Mouse (Mus musculus) intestine, embryonic 16.5 days (tissue): Measurements from ENCODE around the gene Acaca. TPM values are rescaled to one million over a fixed set of nuclear protein-coding genes. Genes with fewer than 3 reads are reported as not detected.
A peak's percentile ranks its signal among the peaks of the same experiment; 100 is the strongest.

Experiments used
- ATAC-seq: fragments of 200-750 bp; cut with Nextera tagmentation; 2 replicates; pipeline ENCODE4 v1.8.0; 2017; ENCODE audit warnings: moderate TSS enrichment, moderate library complexity
- H3K27ac ChIP-seq: fragments of 300-500 bp; sonication (generic); 2 replicates; pipeline ENCODE4 v1.5.1; 2014; ENCODE audit warnings: mild to moderate bottlenecking, low read length
- H3K27me3 ChIP-seq: fragments of 300-500 bp; sonication (generic); replicated peaks from 2 replicates; pipeline ENCODE4 v1.6.1; 2014; ENCODE audit warnings: low read length, control low read depth, mixed read lengths; ENCODE audit not compliant: control insufficient read depth, insufficient read depth
- H3K36me3 ChIP-seq: fragments of 300-500 bp; sonication (generic); 2 replicates; pipeline ENCODE4 v1.6.1; 2014; ENCODE audit warnings: low read length, control low read depth; ENCODE audit not compliant: control insufficient read depth, insufficient read depth
- H3K4me1 ChIP-seq: fragments of 300-500 bp; sonication (generic); 2 replicates; pipeline ENCODE4 v1.6.1; 2014; ENCODE audit warnings: low read length, control low read depth, mixed read lengths; ENCODE audit not compliant: control insufficient read depth, insufficient read depth
- H3K4me2 ChIP-seq: fragments of 300-500 bp; sonication (generic); 2 replicates; pipeline ENCODE4 v1.6.1; 2014; ENCODE audit warnings: low read depth, low read length, control low read depth
- H3K4me3 ChIP-seq: fragments of 300-500 bp; sonication (generic); 2 replicates; pipeline ENCODE4 v1.5.1; 2014; ENCODE audit warnings: mild to moderate bottlenecking, low read length
- H3K9ac ChIP-seq: fragments of 300-500 bp; sonication (generic); 2 replicates; pipeline ENCODE4 v1.6.1; 2014; ENCODE audit warnings: low read depth, low read length
- H3K9me3 ChIP-seq: fragments of 300-500 bp; sonication (generic); 2 replicates; pipeline ENCODE4 v1.6.1; 2016; ENCODE audit warnings: low read length, control low read depth; ENCODE audit not compliant: control insufficient read depth
- WGBS: fragments of 180-500 bp; shearing (Covaris S2); extraction: QIAGEN DNeasy Blood & Tissue Kit; methylation state at CpG from one replicate; pipeline ENCODE4 v1.1.7; 2014; 5-methylcytosine and 5-hydroxymethylcytosine counted together
- polyA plus RNA-seq: library from polyadenylated mRNA; unstranded; fragments of >200 nt; fragmentation: Nextera tagmentation; extraction: Ambion mirVana; gene quantifications from 2 replicates; pipeline ENCODE4 v1.2.1, GENCODE M21; 2015

The Acaca gene
- polyA plus RNA-seq, 1 experiment from 2014 or later = 8.3 TPM

GRCm38 (mm10) chr11:84107137-84107536 is 22.3 kb upstream of the Acaca start:
- Histone ChIP-seq H3K36me3 (peaks cover 4% of the 10 kb centered on the region; the same call in 1 of the 2 replicates), H3K9me3 (no peaks in the 10 kb centered on the region), H3K4me1 (no peaks in the 10 kb centered on the region), H3K27ac (no peak overlapping the region), H3K27me3 (no peaks in the 10 kb centered on the region), H3K4me2 (no peak overlapping the region), H3K9ac (no peak overlapping the region), H3K4me3 (no peak overlapping the region)
- WGBS = 70% methylated on average over 2 of the region's 2 CpGs
- ATAC-seq = no peak

- Histone ChIP-seq H3K4me2 (no peak overlapping the region), H3K4me3 (no peak overlapping the region), H3K9me3 (no peaks in the 10 kb centered on the region), H3K27ac (no peak overlapping the region), H3K27me3 (no peaks in the 10 kb centered on the region), H3K9ac (no peak overlapping the region), H3K4me1 (no peaks in the 10 kb centered on the region), H3K36me3 (peaks cover 5% of the 10 kb centered on the region; the same call in 1 of the 2 replicates)
- ATAC-seq = no peak
- WGBS = 91% methylated on average over 5 of the region's 5 CpGs
These were observed 15.8 kb upstream of the Acaca start for GRCm38 (mm10) chr11:84113623-84114022.

GRCm38 (mm10) chr11:84115646-84116045 is 13.8 kb upstream of the Acaca start:
- peaks cover 10% of the 10 kb centered on the region for H3K36me3 ChIP-seq
- WGBS = 78% methylated on average over 9 of the region's 9 CpGs
- no peaks in the 10 kb centered on the region for H3K27me3 ChIP-seq
- H3K4me3 ChIP-seq = no peak overlapping the region
- H3K9me3 ChIP-seq = no peaks in the 10 kb centered on the region
- no peak for ATAC-seq
- H3K4me1 ChIP-seq = no peaks in the 10 kb centered on the region
- H3K4me2 ChIP-seq = no peak overlapping the region
- no peak overlapping the region for H3K27ac ChIP-seq
- H3K9ac ChIP-seq = no peak overlapping the region

- 64% methylated on average over 2 of the region's 2 CpGs for WGBS
- Histone ChIP-seq H3K4me2 (no peak overlapping the region), H3K27ac (no peak overlapping the region), H3K4me3 (no peak overlapping the region), H3K9me3 (no peaks in the 10 kb centered on the region), H3K4me1 (no peaks in the 10 kb centered on the region), H3K9ac (no peak overlapping the region), H3K36me3 (peaks cover 15% of the 10 kb centered on the region), H3K27me3 (no peaks in the 10 kb centered on the region)
- no peak for ATAC-seq
These were observed 13.3 kb upstream of the Acaca start for GRCm38 (mm10) chr11:84116221-84116620.

GRCm38 (mm10) chr11:84117431-84117830 is 12.0 kb upstream of the Acaca start:
- H3K4me1 ChIP-seq = no peaks in the 10 kb centered on the region
- no peak overlapping the region for H3K4me3 ChIP-seq
- H3K27ac ChIP-seq = no peak overlapping the region
- H3K9ac ChIP-seq = no peak overlapping the region
- no peak overlapping the region for H3K4me2 ChIP-seq
- ATAC-seq = no peak
- peaks cover 18% of the 10 kb centered on the region for H3K36me3 ChIP-seq
- H3K27me3 ChIP-seq = no peaks in the 10 kb centered on the region
- no peaks in the 10 kb centered on the region for H3K9me3 ChIP-seq
- WGBS = 86% methylated on average over 4 of the region's 4 CpGs

- H3K36me3 ChIP-seq = peaks cover 19% of the 10 kb centered on the region
- ATAC-seq = no peak
- H3K9me3 ChIP-seq = no peaks in the 10 kb centered on the region
- H3K4me1 ChIP-seq = no peaks in the 10 kb centered on the region
- no peaks in the 10 kb centered on the region for H3K27me3 ChIP-seq
- H3K4me2 ChIP-seq = no peak overlapping the region
- WGBS = 73% methylated on average over 12 of the region's 12 CpGs
- H3K9ac ChIP-seq = no peak overlapping the region
- H3K4me3 ChIP-seq = no peak overlapping the region
- no peak overlapping the region for H3K27ac ChIP-seq
These were observed 8.2 kb upstream of the Acaca start for GRCm38 (mm10) chr11:84121051-84121956.

GRCm38 (mm10) chr11:84127977-84128376 is 1.5 kb upstream of the Acaca start:
- Histone ChIP-seq H3K36me3 (0 out of 2 replicates have a peak, but pooled peaks cover 6% of the 10 kb centered on the region), H3K4me1 (0 out of 2 replicates have a peak, but pooled peaks cover 4% of the 10 kb centered on the region), H3K27ac (no peak overlapping the region), H3K9ac (no peak overlapping the region), H3K4me3 (no peak overlapping the region), H3K27me3 (no peaks in the 10 kb centered on the region), H3K4me2 (no peak overlapping the region), H3K9me3 (no peaks in the 10 kb centered on the region)
- ATAC-seq = no peak
- 74% methylated on average over 4 of the region's 4 CpGs for WGBS

GRCm38 (mm10) chr11:84129799-84130185 is 320 bp downstream of the Acaca start:
- H3K9me3 ChIP-seq = no peaks in the 10 kb centered on the region
- peak overlapping the region; percentile 83 for H3K4me3 ChIP-seq
- H3K36me3 ChIP-seq = 0 out of 2 replicates have a peak, but pooled peaks cover 2% of the 10 kb centered on the region
- no peaks in the 10 kb centered on the region for H3K27me3 ChIP-seq
- H3K4me1 ChIP-seq = 0 out of 2 replicates have a peak, but pooled peaks cover 4% of the 10 kb centered on the region
- peak; percentile 32 for ATAC-seq
- WGBS = 5% methylated on average over 11 of the region's 11 CpGs
- H3K27ac ChIP-seq = no peak overlapping the region
- H3K9ac ChIP-seq = peak overlapping the region; percentile 91
- peak overlapping the region; percentile 86 for H3K4me2 ChIP-seq

GRCm38 (mm10) chr11:84134331-84134860 is 4.9 kb downstream of the Acaca start:
- H3K9me3 ChIP-seq = no peaks in the 10 kb centered on the region
- no peaks in the 10 kb centered on the region for H3K27me3 ChIP-seq
- ATAC-seq = no peak
- no peak overlapping the region for H3K4me3 ChIP-seq
- no peak overlapping the region for H3K27ac ChIP-seq
- H3K36me3 ChIP-seq = no peaks in the 10 kb centered on the region
- 88% methylated on average over 2 of the region's 2 CpGs for WGBS
- H3K4me2 ChIP-seq = no peak overlapping the region
- 0 out of 2 replicates have a peak, but pooled peaks cover 4% of the 10 kb centered on the region for H3K4me1 ChIP-seq
- H3K9ac ChIP-seq = no peak overlapping the region
